Comparison of ENCODE assay signal across 17 mouse cellular contexts in genomic region chr10:124528175-124528574, GRCm38 (mm10).
"Had no signal": no experiment of that assay in that cellular context is flagged by ENCODE, and none has a peak within 500 bp of the region (broad histone marks: within the 10 kb centered on the region; RNA-seq: fewer than 3 reads in every experiment).

No protein-coding gene starts in this region.

- H3K4me1 ChIP-seq: heart, embryonic 10.5 days; heart, embryonic 12.5 days; heart, embryonic 13.5 days; heart, embryonic 15.5 days; hindbrain, embryonic 10.5 days; hindbrain, embryonic 12.5 days; hindbrain, embryonic 13.5 days; hindbrain, embryonic 15.5 days; kidney, embryonic 15.5 days had no signal

- H3K4me2 ChIP-seq: heart, embryonic 11.5 days; heart, embryonic 12.5 days; heart, embryonic 13.5 days; heart, embryonic 15.5 days; hindbrain, embryonic 12.5 days; hindbrain, embryonic 13.5 days; hindbrain, embryonic 14.5 days; hindbrain, embryonic 15.5 days; kidney, embryonic 15.5 days had no signal

- H3K4me3 ChIP-seq: heart, embryonic 10.5 days; heart, embryonic 12.5 days; heart, embryonic 13.5 days; heart, embryonic 15.5 days; hindbrain, embryonic 10.5 days; hindbrain, embryonic 12.5 days; hindbrain, embryonic 13.5 days; hindbrain, embryonic 15.5 days; kidney, embryonic 15.5 days; layer of hippocampus, adult 2 months; left cerebral cortex, adult 2 months had no signal

- H3K9me3 ChIP-seq: heart, embryonic 10.5 days; heart, embryonic 12.5 days; heart, embryonic 13.5 days; heart, embryonic 15.5 days; hindbrain, embryonic 10.5 days; hindbrain, embryonic 12.5 days; hindbrain, embryonic 13.5 days; hindbrain, embryonic 15.5 days; kidney, embryonic 15.5 days had no signal

- ATAC-seq: hindbrain, embryonic 16.5 days; hindbrain, postnatal 0 days; inflammation-experienced regulatory T-cells, adult 6 months had no signal

- H3K27ac ChIP-seq: heart, embryonic 10.5 days; heart, embryonic 13.5 days; heart, embryonic 15.5 days; hindbrain, embryonic 10.5 days; hindbrain, embryonic 12.5 days; hindbrain, embryonic 13.5 days; hindbrain, embryonic 14.5 days; hindbrain, embryonic 15.5 days; hindbrain, postnatal 0 days; kidney, embryonic 15.5 days; kidney, postnatal 0 days; layer of hippocampus, adult 2 months; left cerebral cortex, adult 2 months had no signal

- H3K36me3 ChIP-seq: heart, embryonic 10.5 days; heart, embryonic 12.5 days; heart, embryonic 13.5 days; heart, embryonic 15.5 days; hindbrain, embryonic 10.5 days; hindbrain, embryonic 12.5 days; hindbrain, embryonic 13.5 days; hindbrain, embryonic 15.5 days; kidney, embryonic 15.5 days had no signal

- H3K9ac ChIP-seq: heart, embryonic 12.5 days; heart, embryonic 13.5 days; heart, embryonic 15.5 days; hindbrain, embryonic 12.5 days; hindbrain, embryonic 13.5 days; hindbrain, embryonic 14.5 days; hindbrain, embryonic 15.5 days; kidney, embryonic 15.5 days had no signal

- H3K27me3 ChIP-seq: heart, embryonic 12.5 days; heart, embryonic 13.5 days; heart, embryonic 15.5 days; hindbrain, embryonic 12.5 days; hindbrain, embryonic 13.5 days; hindbrain, embryonic 15.5 days; kidney, embryonic 15.5 days had no signal
